Mouse (Mus musculus) intestine, embryonic 16.5 days (tissue): ENCODE measurements around the gene Dscaml1. TPM values are rescaled to one million over a fixed set of nuclear protein-coding genes. Genes with fewer than 3 reads are reported as not detected.
A peak's percentile ranks its signal among the peaks of the same experiment; 100 is the strongest.

Experiments
- ATAC-seq: fragments of 200-750 bp; cut with Nextera tagmentation; 2 replicates; pipeline ENCODE4 v1.8.0; 2017; ENCODE audit warnings: moderate TSS enrichment, moderate library complexity
- H3K27ac ChIP-seq: fragments of 300-500 bp; sonication (generic); 2 replicates; pipeline ENCODE4 v1.5.1; 2014; ENCODE audit warnings: mild to moderate bottlenecking, low read length
- H3K27me3 ChIP-seq: fragments of 300-500 bp; sonication (generic); replicated peaks from 2 replicates; pipeline ENCODE4 v1.6.1; 2014; ENCODE audit warnings: low read length, control low read depth, mixed read lengths; ENCODE audit not compliant: control insufficient read depth, insufficient read depth
- H3K36me3 ChIP-seq: fragments of 300-500 bp; sonication (generic); 2 replicates; pipeline ENCODE4 v1.6.1; 2014; ENCODE audit warnings: low read length, control low read depth; ENCODE audit not compliant: control insufficient read depth, insufficient read depth
- H3K4me1 ChIP-seq: fragments of 300-500 bp; sonication (generic); 2 replicates; pipeline ENCODE4 v1.6.1; 2014; ENCODE audit warnings: low read length, control low read depth, mixed read lengths; ENCODE audit not compliant: control insufficient read depth, insufficient read depth
- H3K4me2 ChIP-seq: fragments of 300-500 bp; sonication (generic); 2 replicates; pipeline ENCODE4 v1.6.1; 2014; ENCODE audit warnings: low read depth, low read length, control low read depth
- H3K4me3 ChIP-seq: fragments of 300-500 bp; sonication (generic); 2 replicates; pipeline ENCODE4 v1.5.1; 2014; ENCODE audit warnings: mild to moderate bottlenecking, low read length
- H3K9ac ChIP-seq: fragments of 300-500 bp; sonication (generic); 2 replicates; pipeline ENCODE4 v1.6.1; 2014; ENCODE audit warnings: low read depth, low read length
- H3K9me3 ChIP-seq: fragments of 300-500 bp; sonication (generic); 2 replicates; pipeline ENCODE4 v1.6.1; 2016; ENCODE audit warnings: low read length, control low read depth; ENCODE audit not compliant: control insufficient read depth
- WGBS: fragments of 180-500 bp; shearing (Covaris S2); extraction: QIAGEN DNeasy Blood & Tissue Kit; methylation state at CpG from one replicate; pipeline ENCODE4 v1.1.7; 2014; 5-methylcytosine and 5-hydroxymethylcytosine counted together
- polyA plus RNA-seq: library from polyadenylated mRNA; unstranded; fragments of >200 nt; fragmentation: Nextera tagmentation; extraction: Ambion mirVana; gene quantifications from 2 replicates; pipeline ENCODE4 v1.2.1, GENCODE M21; 2015

Dscaml1 gene
- polyA plus RNA-seq, 1 experiment from 2014 or later, result 0.33 TPM

GRCm38 (mm10) chr9:45504977-45505376, 78.5 kb downstream of the Dscaml1 start:
- ATAC-seq, result peak; percentile 56
- Histone ChIP-seq H3K4me2 (no peak overlapping the region), H3K27ac (peak overlapping the region; percentile 31; the same call in 1 of the 2 replicates), H3K9me3 (no peaks in the 10 kb centered on the region), H3K4me3 (no peak overlapping the region), H3K27me3 (no peaks in the 10 kb centered on the region), H3K9ac (no peak overlapping the region), H3K36me3 (no peaks in the 10 kb centered on the region), H3K4me1 (peaks cover 28% of the 10 kb centered on the region)
- WGBS, result 35% methylated on average over 5 of the region's 5 CpGs

GRCm38 (mm10) chr9:45505487-45505939, 79.1 kb downstream of the Dscaml1 start:
- Histone ChIP-seq H3K36me3 (no peaks in the 10 kb centered on the region), H3K4me3 (no peak overlapping the region), H3K27me3 (no peaks in the 10 kb centered on the region), H3K4me1 (peaks cover 28% of the 10 kb centered on the region), H3K4me2 (no peak overlapping the region), H3K27ac (no peak overlapping the region), H3K9ac (no peak overlapping the region), H3K9me3 (no peaks in the 10 kb centered on the region)
- ATAC-seq, result peak; percentile 69
- WGBS, result 47% methylated on average over 4 of the region's 4 CpGs

GRCm38 (mm10) chr9:45507482-45507881, 81.1 kb downstream of the Dscaml1 start:
- no peak overlapping the region for H3K9ac ChIP-seq
- H3K4me1 ChIP-seq, result peaks cover 20% of the 10 kb centered on the region
- no peak overlapping the region for H3K4me3 ChIP-seq
- H3K27ac ChIP-seq, result no peak overlapping the region; the same call in 1 of the 2 replicates
- WGBS, result 35% methylated on average over 9 of the region's 9 CpGs
- H3K36me3 ChIP-seq, result no peaks in the 10 kb centered on the region
- H3K9me3 ChIP-seq, result no peaks in the 10 kb centered on the region
- ATAC-seq, result peak; percentile 32
- H3K27me3 ChIP-seq, result no peaks in the 10 kb centered on the region
- H3K4me2 ChIP-seq, result no peak overlapping the region

GRCm38 (mm10) chr9:45510806-45511546, 84.5 kb downstream of the Dscaml1 start:
- peaks cover 7% of the 10 kb centered on the region; the same call in 1 of the 2 replicates for H3K4me1 ChIP-seq
- H3K27ac ChIP-seq, result no peak overlapping the region
- H3K4me3 ChIP-seq, result no peak overlapping the region
- H3K9me3 ChIP-seq, result no peaks in the 10 kb centered on the region
- no peaks in the 10 kb centered on the region for H3K36me3 ChIP-seq
- no peak overlapping the region for H3K9ac ChIP-seq
- no peaks in the 10 kb centered on the region for H3K27me3 ChIP-seq
- 77% methylated on average over 10 of the region's 10 CpGs for WGBS
- no peak overlapping the region for H3K4me2 ChIP-seq
- ATAC-seq, result no peak

GRCm38 (mm10) chr9:45517993-45518705, 91.7 kb downstream of the Dscaml1 start:
- Histone ChIP-seq H3K36me3 (no peaks in the 10 kb centered on the region), H3K4me1 (no peaks in the 10 kb centered on the region), H3K9ac (no peak overlapping the region), H3K27me3 (no peaks in the 10 kb centered on the region), H3K27ac (no peak overlapping the region), H3K4me2 (no peak overlapping the region), H3K4me3 (no peak overlapping the region), H3K9me3 (no peaks in the 10 kb centered on the region)
- 73% methylated on average over 11 of the region's 11 CpGs for WGBS
- ATAC-seq, result no peak

- Histone ChIP-seq H3K9me3 (no peaks in the 10 kb centered on the region), H3K27ac (no peak overlapping the region), H3K4me3 (no peak overlapping the region), H3K9ac (no peak overlapping the region), H3K27me3 (no peaks in the 10 kb centered on the region), H3K4me2 (no peak overlapping the region), H3K36me3 (no peaks in the 10 kb centered on the region), H3K4me1 (no peaks in the 10 kb centered on the region)
- 57% methylated on average over 6 of the region's 6 CpGs for WGBS
- ATAC-seq, result no peak
Measured at GRCm38 (mm10) chr9:45519841-45520240, 93.4 kb downstream of the Dscaml1 start.

GRCm38 (mm10) chr9:45522866-45523265, 96.4 kb downstream of the Dscaml1 start:
- no peak for ATAC-seq
- Histone ChIP-seq H3K36me3 (no peaks in the 10 kb centered on the region), H3K9ac (no peak overlapping the region), H3K4me1 (no peaks in the 10 kb centered on the region), H3K4me2 (no peak overlapping the region), H3K27ac (no peak overlapping the region), H3K4me3 (no peak overlapping the region), H3K27me3 (no peaks in the 10 kb centered on the region), H3K9me3 (no peaks in the 10 kb centered on the region)
- WGBS, result 60% methylated on average over 3 of the region's 3 CpGs

- no peaks in the 10 kb centered on the region for H3K27me3 ChIP-seq
- WGBS, result 64% methylated on average over 8 of the region's 8 CpGs
Measured at GRCm38 (mm10) chr9:45524505-45524904, 98.1 kb downstream of the Dscaml1 start.

GRCm38 (mm10) chr9:45533253-45533652, 106.8 kb downstream of the Dscaml1 start:
- 73% methylated on average over 2 of the region's 2 CpGs for WGBS
- H3K4me1 ChIP-seq, result no peaks in the 10 kb centered on the region
- H3K27ac ChIP-seq, result no peak overlapping the region
- no peaks in the 10 kb centered on the region for H3K9me3 ChIP-seq
- H3K27me3 ChIP-seq, result no peaks in the 10 kb centered on the region
- H3K36me3 ChIP-seq, result no peaks in the 10 kb centered on the region
- ATAC-seq, result no peak
- no peak overlapping the region for H3K4me2 ChIP-seq
- no peak overlapping the region for H3K9ac ChIP-seq
- H3K4me3 ChIP-seq, result no peak overlapping the region

More at GRCm38 (mm10) chr9:45524505-45524904, 98.1 kb downstream of the Dscaml1 start:
- ATAC-seq, result no peak
- H3K9ac ChIP-seq, result no peak overlapping the region
- no peaks in the 10 kb centered on the region for H3K36me3 ChIP-seq
- H3K4me3 ChIP-seq, result no peak overlapping the region
- no peak overlapping the region for H3K27ac ChIP-seq
- no peaks in the 10 kb centered on the region for H3K4me1 ChIP-seq
- H3K9me3 ChIP-seq, result no peaks in the 10 kb centered on the region
- H3K4me2 ChIP-seq, result no peak overlapping the region
